ENCODE assay signal across 26 mouse cellular contexts in the genomic region with DNA sequence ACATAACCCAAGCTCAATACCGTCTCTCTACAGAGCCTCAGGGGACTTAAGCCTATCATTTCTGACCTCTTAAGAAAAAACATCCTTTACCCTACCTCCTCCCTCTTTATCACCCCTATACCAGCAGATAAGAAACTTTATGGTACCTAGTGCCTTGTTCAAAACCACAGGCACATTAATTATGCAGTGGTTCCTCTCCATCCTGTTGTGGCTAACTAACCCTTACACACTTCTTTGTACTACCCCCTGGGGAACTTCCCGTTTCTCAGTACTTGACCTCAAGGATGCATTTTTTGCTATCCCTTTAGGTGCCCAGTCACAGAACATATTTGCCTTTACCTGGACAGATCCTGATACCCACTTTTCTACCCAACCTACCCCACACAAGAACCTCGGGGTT. TPM values are rescaled to one million over a fixed set of nuclear protein-coding genes. Genes with fewer than 3 reads are reported as not detected.
"Had no signal": no experiment of that assay in that cellular context is flagged by ENCODE, and none has a peak within 500 bp of the region (broad histone marks: within the 10 kb centered on the region; RNA-seq: fewer than 3 reads in every experiment).

No protein-coding gene starts in this region.

RNA-seq across cellular contexts. Expression of a gene that starts 5.4 kb away (rescaled TPM):
- total RNA-seq: heart, postnatal 4 days; layer of hippocampus, adult 18-20 months; layer of hippocampus, postnatal 14 days; layer of hippocampus, postnatal 36 days; left cerebral cortex, adult 18-20 months; left cerebral cortex, postnatal 10 days; left cerebral cortex, postnatal 25 days; left cerebral cortex, postnatal 4 days had no signal
- polyA plus RNA-seq: heart, embryonic 12.5 days; heart, embryonic 14.5 days; hindbrain, embryonic 11.5 days; intestine, embryonic 14.5 days; intestine, embryonic 16.5 days; kidney, embryonic 15.5 days; limb, embryonic 11.5 days; limb, embryonic 13.5 days; limb, embryonic 15.5 days had no signal

RNA-seq across cellular contexts. Expression of a gene that starts 48.8 kb away (rescaled TPM):
- total RNA-seq: gastrocnemius, postnatal 14 days; heart, adult 18-20 months; heart, postnatal 4 days; layer of hippocampus, adult 8-10 months; layer of hippocampus, postnatal 14 days; layer of hippocampus, postnatal 36 days; left cerebral cortex, adult 18-20 months; left cerebral cortex, adult 8-10 months; left cerebral cortex, postnatal 10 days had no signal
- polyA plus RNA-seq: heart, embryonic 10.5 days; heart, embryonic 12.5 days; heart, embryonic 16.5 days; hindbrain, postnatal 0 days; intestine, embryonic 14.5 days; kidney, postnatal 0 days; limb, embryonic 11.5 days; limb, embryonic 13.5 days; limb, embryonic 15.5 days; liver, embryonic 12.5 days had no signal
